Mouse (Mus musculus) hindbrain, embryonic 10.5 days (tissue): ENCODE results near the gene Ccdc117. TPM values are rescaled to one million over a fixed set of nuclear protein-coding genes. Genes with fewer than 3 reads are reported as not detected.
A peak's percentile ranks its signal among the peaks of the same experiment; 100 is the strongest.

ENCODE experiments used
- DNase-seq: peaks from one replicate; pipeline ENCODE4 v3.0.0-alpha.2; 2017; ENCODE audit warnings: low spot score
- H3K27ac ChIP-seq: fragments of 300-500 bp; sonication (generic); 2 replicates; pipeline ENCODE4 v1.5.1; 2016; ENCODE audit warnings: mild to moderate bottlenecking, moderate library complexity
- H3K27me3 ChIP-seq: fragments of 300-500 bp; sonication (generic); 2 replicates; pipeline ENCODE4 v1.6.1; 2016; ENCODE audit warnings: mild to moderate bottlenecking; ENCODE audit not compliant: poor library complexity, insufficient read depth, severe bottlenecking
- H3K36me3 ChIP-seq: fragments of 300-500 bp; sonication (generic); 2 replicates; pipeline ENCODE4 v1.6.1; 2016; ENCODE audit warnings: mild to moderate bottlenecking, moderate library complexity
- H3K4me1 ChIP-seq: fragments of 300-500 bp; sonication (generic); replicated peaks from 2 replicates; pipeline ENCODE4 v1.6.1; 2016; ENCODE audit warnings: mild to moderate bottlenecking
- H3K4me3 ChIP-seq: fragments of 300-500 bp; sonication (generic); 2 replicates; pipeline ENCODE4 v1.5.1; 2016; ENCODE audit warnings: mild to moderate bottlenecking, moderate library complexity
- H3K9me3 ChIP-seq: fragments of 300-500 bp; sonication (generic); 2 replicates; pipeline ENCODE4 v1.6.1; 2016; ENCODE audit warnings: mild to moderate bottlenecking, moderate library complexity
- WGBS: fragments of 180-500 bp; shearing (Covaris S2); methylation state at CpG from one replicate; pipeline ENCODE4 v1.1.7; 2016; 5-methylcytosine and 5-hydroxymethylcytosine counted together
- polyA plus RNA-seq: library from polyadenylated mRNA; unstranded; fragments of >200 nt; fragmentation: Nextera tagmentation; extraction: Ambion mirVana; gene quantifications from 2 replicates; pipeline ENCODE4 v1.2.1, GENCODE M21; 2016

The Ccdc117 gene
- polyA plus RNA-seq, 1 experiment from 2014 or later, result 23.0 TPM

DNA sequence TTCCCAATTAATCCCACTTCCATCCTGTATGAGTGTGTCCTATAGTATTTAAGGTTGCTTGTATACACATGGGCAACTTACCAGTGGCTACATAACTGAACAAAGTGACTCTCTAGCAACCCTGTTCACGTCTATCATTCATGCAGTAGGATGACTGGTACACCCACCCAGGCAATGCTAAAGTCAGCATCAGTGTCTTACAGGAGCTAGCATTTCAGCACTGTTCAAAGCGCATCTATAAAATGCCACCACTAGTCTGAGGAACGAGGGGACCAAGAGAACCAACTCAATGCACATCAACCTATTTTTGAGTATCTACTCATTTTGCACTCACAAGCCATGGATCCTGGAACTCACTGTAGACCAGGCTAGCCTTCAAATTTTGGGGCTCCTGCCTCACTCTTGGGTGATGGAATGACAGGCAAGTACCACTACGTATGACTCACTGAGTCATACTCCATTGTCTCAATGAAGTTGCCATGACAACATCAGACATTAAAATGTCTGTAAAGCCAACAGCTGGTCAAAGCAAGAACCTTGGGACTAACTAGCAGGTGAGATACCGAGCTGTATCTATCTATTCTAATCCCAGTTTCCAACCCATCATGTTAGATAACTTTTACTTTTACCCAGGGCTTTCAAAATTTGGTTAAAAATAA, 14.0 kb downstream of the Ccdc117 start:
- peaks cover 98% of the 10 kb centered on the region for H3K36me3 ChIP-seq
- no peaks in the 10 kb centered on the region for H3K27me3 ChIP-seq
- no peak overlapping the region for H3K27ac ChIP-seq
- no peak for DNase-seq
- 89% methylated on average over 5 of the region's 5 CpGs for WGBS
- H3K9me3 ChIP-seq, result no peaks in the 10 kb centered on the region
- H3K4me3 ChIP-seq, result no peak overlapping the region
- H3K4me1 ChIP-seq, result peaks cover 5% of the 10 kb centered on the region

DNA sequence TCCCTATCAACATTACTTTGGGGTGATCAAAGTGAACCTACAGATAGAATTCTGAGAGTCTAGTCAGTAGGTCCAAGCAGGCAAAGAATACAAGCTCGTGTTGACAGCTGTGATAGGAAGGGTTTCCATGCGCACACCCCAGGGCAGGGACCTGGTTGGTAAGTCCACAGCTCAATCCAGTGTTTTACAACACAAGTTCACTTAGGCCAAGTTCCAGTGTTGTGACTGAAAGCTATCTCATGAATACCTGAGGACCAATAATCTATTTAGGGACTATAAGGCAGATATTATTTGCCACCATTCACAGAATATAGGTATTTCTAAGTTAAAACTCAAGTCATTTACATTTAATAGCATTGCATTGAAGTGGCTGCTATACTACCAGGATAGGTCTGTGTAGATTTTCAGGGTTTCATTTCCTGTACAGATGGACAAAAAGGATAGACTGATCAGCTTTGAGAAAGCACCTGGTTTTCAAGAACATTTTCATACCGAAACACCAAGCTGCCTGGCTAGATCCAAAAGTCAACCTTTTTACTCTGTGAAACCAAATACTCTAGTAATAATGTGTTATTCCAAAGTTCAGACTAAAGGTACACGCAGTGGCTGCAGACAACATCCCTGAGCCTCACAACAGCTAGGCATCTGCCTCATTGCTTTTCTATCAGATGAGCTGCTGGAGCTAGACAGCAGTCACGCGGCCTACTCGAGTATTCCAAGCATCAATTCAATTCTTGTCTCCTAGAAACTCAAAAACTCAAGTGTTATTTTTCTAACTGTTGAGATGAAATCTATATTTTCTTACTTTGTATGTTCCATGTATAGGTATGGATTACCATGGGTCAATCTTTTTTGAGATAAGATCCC, 15.2 kb downstream of the Ccdc117 start:
- Histone ChIP-seq H3K9me3 (no peaks in the 10 kb centered on the region), H3K36me3 (peaks cover 97% of the 10 kb centered on the region), H3K27me3 (no peaks in the 10 kb centered on the region), H3K4me3 (no peak overlapping the region), H3K4me1 (peaks cover 17% of the 10 kb centered on the region), H3K27ac (no peak overlapping the region)
- 92% methylated on average over 7 of the region's 7 CpGs for WGBS
- DNase-seq, result no peak

DNA sequence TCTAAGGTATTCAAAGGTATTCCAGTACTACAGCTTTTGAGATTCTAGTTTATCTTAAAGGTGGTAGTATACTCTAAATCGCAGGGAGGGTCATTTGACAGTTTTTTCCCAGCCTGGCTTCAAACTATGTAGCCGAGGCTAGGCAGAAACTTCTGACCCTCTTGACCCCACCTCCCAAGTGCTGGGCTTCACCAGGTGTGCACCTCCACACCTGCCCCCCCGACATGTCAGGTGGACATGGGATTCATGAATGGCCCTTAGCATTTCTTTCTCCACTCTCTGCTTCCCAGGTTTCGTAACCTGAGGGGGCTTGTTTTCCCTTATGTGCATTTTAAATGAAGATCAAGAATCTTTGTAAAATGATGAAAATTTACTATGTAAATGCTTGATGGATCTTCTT, 16.6 kb downstream of the Ccdc117 start:
- Histone ChIP-seq H3K4me1 (peaks cover 21% of the 10 kb centered on the region), H3K4me3 (no peak overlapping the region), H3K36me3 (peaks cover 83% of the 10 kb centered on the region), H3K9me3 (no peaks in the 10 kb centered on the region), H3K27me3 (no peaks in the 10 kb centered on the region), H3K27ac (no peak overlapping the region)
- no peak for DNase-seq
- 94% methylated on average over 4 of the region's 4 CpGs for WGBS

DNA sequence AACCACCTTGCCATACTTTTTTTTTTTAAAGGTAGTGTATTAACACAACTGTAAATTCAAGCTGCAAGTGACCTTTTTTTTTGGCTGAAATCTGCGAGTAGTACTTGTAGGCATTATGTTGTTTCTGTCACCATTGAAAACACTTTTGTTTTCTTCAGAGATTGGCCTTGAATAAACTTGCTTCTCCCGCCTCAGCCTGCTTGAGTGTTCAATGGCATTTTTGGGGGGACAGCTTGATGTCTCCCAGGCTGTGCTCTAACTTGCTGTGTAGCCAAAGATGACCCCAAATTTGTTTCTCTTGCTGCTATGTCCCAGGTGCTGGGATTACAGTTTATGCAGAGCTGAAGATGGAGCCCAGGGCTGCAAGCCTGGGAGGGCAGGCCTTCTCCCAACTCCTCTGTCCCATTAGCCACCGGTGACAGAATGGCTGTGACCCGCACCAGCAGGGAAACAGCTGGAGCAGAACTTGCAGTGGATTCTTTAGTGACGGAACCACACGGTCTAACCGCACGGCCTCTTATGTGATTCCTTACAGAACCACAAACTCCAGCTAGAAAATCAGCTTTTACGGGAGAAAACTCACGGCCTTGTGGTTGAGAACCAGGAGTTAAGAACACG, 19.1 kb downstream of the Ccdc117 start:
- Histone ChIP-seq H3K27me3 (no peaks in the 10 kb centered on the region), H3K9me3 (no peaks in the 10 kb centered on the region), H3K27ac (no peak overlapping the region), H3K4me1 (peaks cover 28% of the 10 kb centered on the region), H3K36me3 (peaks cover 58% of the 10 kb centered on the region), H3K4me3 (peak overlapping the region; percentile 100)
- no peak for DNase-seq
- WGBS, result 92% methylated on average over 11 of the region's 11 CpGs

DNA sequence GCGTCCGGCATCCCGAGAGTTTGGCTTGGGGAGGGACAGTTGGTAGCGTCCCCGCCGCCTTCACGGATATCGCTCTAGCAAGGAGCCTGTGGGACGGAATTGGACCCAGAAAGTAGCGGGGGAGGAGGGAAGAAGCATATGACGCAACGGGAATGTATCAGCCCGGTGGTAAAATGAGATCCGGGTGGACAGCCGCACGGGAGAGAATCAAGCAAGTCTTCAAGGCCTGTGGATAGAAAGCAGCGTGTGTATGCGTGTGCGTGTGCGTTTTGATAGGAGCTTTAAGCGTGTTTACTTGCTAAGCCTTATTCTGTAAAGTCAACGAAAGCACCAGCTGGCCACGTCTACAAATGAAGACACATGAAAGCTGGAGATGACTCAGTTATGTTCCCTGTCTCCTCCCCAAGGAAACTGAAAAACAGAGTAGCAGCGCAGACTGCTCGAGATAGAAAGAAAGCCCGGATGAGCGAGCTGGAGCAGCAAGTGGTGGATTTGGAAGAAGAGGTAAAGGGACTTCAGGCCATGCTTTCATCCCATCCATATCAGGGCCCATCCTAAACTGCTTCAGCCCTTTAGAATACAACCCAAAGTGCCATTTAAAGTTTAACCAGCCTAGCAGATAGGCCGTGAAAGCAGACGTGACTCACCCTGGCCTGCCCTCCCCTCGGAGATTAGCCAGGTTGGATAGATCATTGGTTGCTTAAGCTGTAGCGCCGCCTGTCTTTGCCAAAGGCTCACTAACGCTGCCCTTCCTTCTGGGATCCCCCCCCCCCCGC, 20.3 kb downstream of the Ccdc117 start:
- Histone ChIP-seq H3K4me3 (peak overlapping the region; percentile 100), H3K27me3 (no peaks in the 10 kb centered on the region), H3K9me3 (no peaks in the 10 kb centered on the region), H3K36me3 (peaks cover 47% of the 10 kb centered on the region), H3K4me1 (peaks cover 28% of the 10 kb centered on the region), H3K27ac (peak overlapping the region; percentile 99)
- peak; percentile 71 for DNase-seq
- WGBS, result under 1% methylated on average over 34 of the region's 34 CpGs

DNA sequence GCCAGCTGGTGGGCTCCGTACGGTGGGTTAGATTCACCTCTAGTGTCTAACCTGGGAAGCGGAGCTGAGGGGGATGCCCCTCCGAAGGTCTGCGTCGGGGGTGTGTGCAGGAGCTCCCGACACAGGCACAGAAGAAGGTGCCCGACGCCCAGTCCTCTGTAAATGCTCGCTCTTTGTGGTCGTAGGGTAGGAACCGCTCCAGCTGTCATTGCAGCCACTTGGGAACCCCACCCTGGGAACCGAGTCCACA, 20.8 kb downstream of the Ccdc117 start:
- H3K36me3 ChIP-seq, result peaks cover 42% of the 10 kb centered on the region
- DNase-seq, result no peak
- under 1% methylated on average over 13 of the region's 13 CpGs for WGBS
- peak overlapping the region; percentile 100 for H3K4me3 ChIP-seq
- H3K9me3 ChIP-seq, result no peaks in the 10 kb centered on the region
- H3K27me3 ChIP-seq, result no peaks in the 10 kb centered on the region
- H3K27ac ChIP-seq, result peak overlapping the region; percentile 99
- H3K4me1 ChIP-seq, result peaks cover 28% of the 10 kb centered on the region

DNA sequence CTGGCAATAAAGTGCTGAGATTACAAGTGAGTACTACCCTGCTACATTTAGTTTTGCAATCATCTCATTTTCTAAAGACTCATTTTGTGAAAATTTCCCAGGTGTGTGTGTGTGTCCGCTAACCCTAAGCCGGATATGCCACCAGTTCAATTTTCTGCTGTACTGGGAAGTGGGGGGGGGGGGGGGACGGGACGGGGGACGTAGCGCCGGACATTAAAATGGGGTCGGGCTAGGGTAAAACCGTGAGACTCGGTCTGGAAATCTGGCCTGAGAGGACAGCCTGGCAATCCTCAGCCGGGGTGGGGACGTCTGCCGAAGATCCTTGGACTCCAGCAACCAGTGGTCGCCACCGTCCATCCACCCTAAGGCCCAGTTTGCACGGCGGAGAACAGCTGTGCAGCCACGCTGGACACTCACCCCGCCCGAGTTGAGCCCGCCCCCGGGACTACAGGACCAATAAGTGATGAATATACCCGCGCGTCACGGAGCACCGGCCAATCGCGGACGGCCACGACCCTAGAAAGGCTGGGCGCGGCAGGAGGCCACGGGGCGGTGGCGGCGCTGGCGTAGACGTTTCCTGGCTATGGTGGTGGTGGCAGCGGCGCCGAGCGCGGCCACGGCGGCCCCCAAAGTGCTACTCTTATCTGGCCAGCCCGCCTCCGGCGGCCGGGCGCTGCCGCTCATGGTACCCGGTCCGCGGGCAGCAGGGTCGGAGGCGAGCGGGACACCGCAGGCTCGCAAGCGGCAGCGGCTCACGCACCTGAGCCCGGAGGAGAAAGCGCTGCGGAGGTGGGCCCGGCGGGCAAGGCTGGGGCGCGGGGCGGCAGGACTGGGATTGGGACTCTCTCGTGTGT, 21.3 kb downstream of the Ccdc117 start, which contains the start of gene Xbp1:
Gene Xbp1 (plus strand): TSS at position 248 of the 854 bp plus-strand sequence.
- no peaks in the 10 kb centered on the region for H3K27me3 ChIP-seq
- DNase-seq, result peak; percentile 98
- H3K27ac ChIP-seq, result peak within 1 kb of the TSS; percentile 99
- under 1% methylated on average over 72 of the region's 72 CpGs for WGBS
- no peaks in the 10 kb centered on the region for H3K9me3 ChIP-seq
- H3K36me3 ChIP-seq, result peaks cover 36% of the 10 kb centered on the region
- peak within 1 kb of the TSS; percentile 100 for H3K4me3 ChIP-seq
- peaks cover 28% of the 10 kb centered on the region for H3K4me1 ChIP-seq

DNA sequence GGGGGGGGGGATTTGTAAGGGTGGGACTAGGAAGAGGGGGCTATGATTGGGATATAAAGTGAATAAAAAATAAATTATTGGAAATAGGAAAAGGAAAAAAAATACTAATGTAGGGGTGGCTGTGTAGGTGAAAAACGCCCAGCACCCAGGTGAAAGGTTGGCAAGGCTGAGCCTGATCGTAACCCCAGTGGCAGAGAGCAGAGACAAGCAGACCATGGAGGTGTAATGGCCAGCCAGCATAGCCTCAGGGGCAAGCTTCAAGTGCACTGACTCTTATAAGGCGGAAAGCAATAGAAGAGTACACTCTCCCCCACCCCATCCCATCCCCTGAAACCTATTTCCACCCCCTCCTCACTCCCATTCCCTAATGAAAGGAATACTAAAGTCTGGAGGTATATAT, 22.3 kb downstream of the Ccdc117 start:
- no peaks in the 10 kb centered on the region for H3K27me3 ChIP-seq
- no peak overlapping the region for H3K4me3 ChIP-seq
- H3K36me3 ChIP-seq, result peaks cover 27% of the 10 kb centered on the region
- H3K4me1 ChIP-seq, result peaks cover 28% of the 10 kb centered on the region
- peak overlapping the region; percentile 99 for H3K27ac ChIP-seq
- H3K9me3 ChIP-seq, result no peaks in the 10 kb centered on the region
- no peak for DNase-seq
- WGBS, result 82% methylated on average over 3 of the region's 3 CpGs

DNA sequence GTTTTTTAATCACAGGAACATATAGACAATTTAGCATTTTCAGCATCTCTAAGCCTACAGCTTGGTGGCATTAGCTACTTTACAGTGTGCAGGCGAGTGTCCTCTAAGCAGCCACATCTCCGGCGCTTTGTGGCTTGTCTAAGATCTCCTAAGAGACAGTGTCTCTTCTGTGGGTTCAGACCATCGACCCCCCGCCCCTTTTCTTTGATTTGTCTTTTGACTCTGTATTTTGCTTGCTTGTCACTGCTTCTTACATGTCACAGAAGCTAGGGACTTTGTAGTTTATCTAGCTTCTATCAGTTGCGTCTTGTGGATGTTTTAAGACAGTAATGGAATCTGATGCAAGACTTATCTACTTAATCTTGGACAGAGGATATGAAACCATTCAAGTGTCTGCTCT, 24.6 kb downstream of the Ccdc117 start:
- Histone ChIP-seq H3K27ac (no peak overlapping the region), H3K9me3 (no peaks in the 10 kb centered on the region), H3K4me3 (no peak overlapping the region), H3K27me3 (no peaks in the 10 kb centered on the region), H3K36me3 (peaks cover 3% of the 10 kb centered on the region; the same call in 1 of the 2 replicates), H3K4me1 (peaks cover 19% of the 10 kb centered on the region)
- WGBS, result 85% methylated on average over 6 of the region's 6 CpGs
- DNase-seq, result no peak

DNA sequence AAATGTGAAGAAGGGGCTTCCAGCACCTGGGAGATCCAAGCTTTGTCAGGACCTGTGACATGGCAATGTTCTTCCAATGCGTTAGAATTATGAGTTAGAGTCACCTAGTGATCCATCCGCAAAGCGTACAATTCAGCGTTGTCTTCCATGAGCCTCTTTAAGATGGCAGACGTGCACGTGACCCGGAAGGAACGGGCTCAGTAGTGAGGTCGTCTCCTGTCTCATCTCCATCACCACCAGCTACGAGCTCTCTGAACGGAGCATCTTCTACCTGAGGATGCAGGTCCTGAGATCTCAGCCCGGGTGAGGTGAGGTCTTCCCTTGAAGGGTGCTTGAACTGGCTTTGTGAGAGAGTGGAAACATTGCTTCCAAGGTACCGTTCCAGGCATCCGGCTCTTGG, 25.4 kb downstream of the Ccdc117 start:
- Histone ChIP-seq H3K4me1 (peaks cover 13% of the 10 kb centered on the region), H3K4me3 (no peak overlapping the region), H3K27me3 (no peaks in the 10 kb centered on the region), H3K36me3 (no peaks in the 10 kb centered on the region), H3K9me3 (no peaks in the 10 kb centered on the region), H3K27ac (no peak overlapping the region)
- 93% methylated on average over 14 of the region's 14 CpGs for WGBS
- DNase-seq, result no peak

DNA sequence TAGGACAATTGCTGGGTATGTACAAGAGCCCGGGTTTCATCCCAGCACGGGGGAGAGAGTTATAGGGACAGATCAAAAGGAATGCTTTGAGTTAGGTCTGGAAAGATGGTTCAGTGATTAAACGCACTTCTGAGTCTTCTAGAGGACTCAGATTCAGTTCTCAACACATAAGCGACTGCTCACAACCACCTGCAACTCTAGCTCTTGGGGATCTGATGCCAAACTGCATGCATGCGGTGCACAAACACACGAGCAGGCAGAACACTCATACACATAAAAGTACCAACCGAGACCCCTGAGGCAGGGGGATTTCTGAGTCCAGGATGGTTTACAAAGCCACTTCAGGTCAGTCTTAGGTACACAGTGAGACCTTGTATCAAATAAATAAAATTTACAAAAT, 25.8 kb downstream of the Ccdc117 start:
- H3K27ac ChIP-seq, result no peak overlapping the region

DNA sequence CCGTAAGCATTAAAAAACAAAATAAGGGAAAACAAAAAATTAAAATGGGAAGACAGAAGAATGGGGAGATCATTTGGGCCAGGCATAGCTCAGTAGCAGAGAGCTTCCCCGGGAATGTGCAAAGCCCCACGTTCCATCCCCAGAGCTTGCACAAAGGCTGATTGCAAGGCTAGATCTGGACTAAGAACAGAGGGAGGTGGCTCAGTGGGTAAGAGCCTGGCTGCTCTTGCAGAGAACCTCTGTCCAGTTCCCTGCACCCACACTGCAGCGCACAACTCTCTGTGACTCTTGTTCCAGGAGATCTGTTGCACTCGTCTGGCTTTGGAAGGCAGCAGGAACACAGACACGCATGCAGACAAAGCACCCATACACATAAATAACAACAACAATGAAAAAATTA, 26.3 kb downstream of the Ccdc117 start:
- no peak overlapping the region for H3K4me3 ChIP-seq
- H3K27ac ChIP-seq, result no peak overlapping the region
- no peaks in the 10 kb centered on the region for H3K27me3 ChIP-seq
- peaks cover 12% of the 10 kb centered on the region for H3K4me1 ChIP-seq
- H3K9me3 ChIP-seq, result no peaks in the 10 kb centered on the region
- no peak for DNase-seq
- no peaks in the 10 kb centered on the region for H3K36me3 ChIP-seq
- WGBS, result 82% methylated on average over 6 of the region's 6 CpGs

More for the DNA sequence above, 25.8 kb downstream of the Ccdc117 start:
- Histone ChIP-seq H3K36me3 (no peaks in the 10 kb centered on the region), H3K27me3 (no peaks in the 10 kb centered on the region), H3K9me3 (no peaks in the 10 kb centered on the region), H3K4me1 (peaks cover 12% of the 10 kb centered on the region), H3K4me3 (no peak overlapping the region)
- DNase-seq, result no peak
- 85% methylated on average over 7 of the region's 7 CpGs for WGBS
